Comparison of ENCODE assay signal across 8 mouse cellular contexts in the genomic region with DNA sequence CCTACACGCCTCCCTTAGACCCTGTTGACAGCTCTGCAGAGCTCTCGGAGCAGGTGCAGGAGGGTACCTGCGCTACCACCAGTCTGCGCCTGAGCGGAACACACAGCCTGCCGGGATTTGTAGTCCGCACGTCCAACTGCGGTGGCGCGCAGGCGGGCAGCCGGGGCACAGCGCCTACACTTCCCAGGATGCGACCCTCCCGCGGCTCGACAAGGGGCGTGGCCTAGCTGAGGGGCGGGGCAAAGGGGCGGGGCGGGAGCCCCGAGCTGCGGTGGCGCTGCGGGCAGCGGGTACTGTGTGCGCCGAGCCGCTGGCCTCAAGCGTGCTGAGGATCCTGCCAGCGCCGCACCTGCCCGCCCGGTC. TPM values are rescaled to one million over a fixed set of nuclear protein-coding genes. Genes with fewer than 3 reads are reported as not detected.
DNase-seq lines count a peak whose midpoint lies in the region; ATAC-seq and TF ChIP-seq lines count a peak whose summit lies in the region.

A gene (plus strand): TSS at position 242 of the 363 bp plus-strand sequence.

- WGBS in hindbrain, embryonic 10.5 days = under 1% methylated on average over 35 of the region's 35 CpGs
- WGBS in lung, embryonic 15.5 days = under 1% methylated on average over 29 of the region's 35 CpGs
- under 1% methylated on average over 35 of the region's 35 CpGs for WGBS in olfactory bulb, adult 2 months

- peaks cover 69% of the 10 kb centered on the region for H3K27me3 ChIP-seq in hindbrain, embryonic 10.5 days (ENCODE audit: insufficient read depth, poor library complexity, severe bottlenecking)
- peaks cover 61% of the 10 kb centered on the region for H3K27me3 ChIP-seq in lung, embryonic 15.5 days

- in situ Hi-C loops in ES-E14 (cut with MboI; ENCODE audit: low sequenced_read_pairs in 2 of 2, unreplicated experiment in 2 of 2) = no loop called here

- DNase-seq in ES-E14 (ENCODE audit: low read depth, low spot score) = peak; percentile 93
- DNase-seq in cerebellum, adult 8-10 months = peak; percentile 93
- peak; percentile 91 to 97 for DNase-seq in frontal cortex, adult 2 months (ENCODE audit: extremely low spot score in 1 of 2, low spot score in 1 of 2)
- DNase-seq in hindbrain, embryonic 10.5 days (ENCODE audit: low spot score) = peak; percentile 96
- peak; percentile 73 for DNase-seq in layer of hippocampus, adult 9-10 months (ENCODE audit: low spot score)
- DNase-seq in thymus, adult 18-20 months = peak; percentile 92 to 93

- H3K36me3 ChIP-seq in ES-E14 (ENCODE audit: control insufficient read depth, insufficient read depth, low read length, poor library complexity, severe bottlenecking) = no peaks in the 10 kb centered on the region
- no peaks in the 10 kb centered on the region for H3K36me3 ChIP-seq in hindbrain, embryonic 10.5 days
- no peaks in the 10 kb centered on the region for H3K36me3 ChIP-seq in lung, embryonic 15.5 days

- H3K9me3 ChIP-seq in ES-E14 (ENCODE audit: control insufficient read depth, insufficient read depth, low read depth, low read length) = no peaks in the 10 kb centered on the region
- H3K9me3 ChIP-seq in hindbrain, embryonic 10.5 days = no peaks in the 10 kb centered on the region
- H3K9me3 ChIP-seq in lung, embryonic 15.5 days = no peaks in the 10 kb centered on the region

- H3K4me2 ChIP-seq in lung, embryonic 15.5 days = peak within 1 kb of the TSS; percentile 94

- peak; percentile 88 for ATAC-seq in lung, embryonic 15.5 days (ENCODE audit: borderline replicate concordance, extremely low read depth, low FRiP score, low TSS enrichment)

- no peak within 1 kb of the TSS for H3K27ac ChIP-seq in ES-E14 (ENCODE audit: insufficient read depth, low read depth, low read length, poor library complexity, severe bottlenecking)
- H3K27ac ChIP-seq in hindbrain, embryonic 10.5 days = peak within 1 kb of the TSS; percentile 66
- H3K27ac ChIP-seq in lung, embryonic 15.5 days = no peak within 1 kb of the TSS
- peak within 1 kb of the TSS; percentile 12; the same call in 1 of the 2 replicates for H3K27ac ChIP-seq in olfactory bulb, adult 2 months (ENCODE audit: insufficient read depth, low read depth, low read length)

- peak within 1 kb of the TSS; percentile 75 for H3K9ac ChIP-seq in ES-E14 (ENCODE audit: insufficient read depth, low read depth, low read length, poor library complexity, severe bottlenecking)
- H3K9ac ChIP-seq in lung, embryonic 15.5 days = peak within 1 kb of the TSS; percentile 14

- H3K4me1 ChIP-seq in ES-E14 (ENCODE audit: control insufficient read depth in 2 of 2, insufficient read depth in 2 of 2, low read length in 2 of 2, poor library complexity in 1 of 2) = peaks cover 3 to 10% of the 10 kb centered on the region in 2 experiments; a peak in 2 of 4 replicates
- peaks cover 20% of the 10 kb centered on the region for H3K4me1 ChIP-seq in hindbrain, embryonic 10.5 days (replicated peaks)
- H3K4me1 ChIP-seq in lung, embryonic 15.5 days = peaks cover 17% of the 10 kb centered on the region
- H3K4me1 ChIP-seq in olfactory bulb, adult 2 months (ENCODE audit: control insufficient read depth, insufficient read depth, low read length) = peaks cover 19% of the 10 kb centered on the region

- peak; percentile 52; the same call in 1 of the 2 replicates for TF ChIP-seq POLR2A in olfactory bulb, adult 2 months (IDR thresholded peaks at IDR 0.05; ENCODE audit: insufficient read depth, low read depth, low read length)

- TF ChIP-seq CTCF in olfactory bulb, adult 2 months (IDR thresholded peaks at IDR 0.05; ENCODE audit: insufficient read depth, low read depth, low read length) = no peak

- peak within 1 kb of the TSS; percentile 92 to 95 for H3K4me3 ChIP-seq in ES-E14 (ENCODE audit: insufficient read depth in 1 of 2, low read depth in 1 of 2, low read length in 2 of 2, poor library complexity in 1 of 2, severe bottlenecking in 1 of 2)
- H3K4me3 ChIP-seq in hindbrain, embryonic 10.5 days = peak within 1 kb of the TSS; percentile 69
- peak within 1 kb of the TSS; percentile 42 for H3K4me3 ChIP-seq in lung, embryonic 15.5 days
- H3K4me3 ChIP-seq in olfactory bulb, adult 2 months (ENCODE audit: insufficient read depth, low read depth, low read length) = peak within 1 kb of the TSS; percentile 54

TF ChIP-seq in ES-E14, 5 proteins besides CTCF, POLR2A, EP300 and RAD21:
- TF ChIP-seq ZNF384 (IDR thresholded peaks at IDR 0.05; ENCODE audit: low read depth, low read length) (no peak), HCFC1 (IDR thresholded peaks at IDR 0.05; ENCODE audit: borderline replicate concordance, insufficient read depth, low read length) (peak; percentile 96)

RNA-seq across cellular contexts. Expression of the gene that starts here (rescaled TPM):
- total RNA-seq in ES-E14 (2012; rRNA removed) = 0.95 and 1.6 TPM in 2 replicates
- 113 and 135 TPM in 2 replicates for polyA plus RNA-seq in frontal cortex, adult 2 months (2012; rRNA removed)
- polyA plus RNA-seq in hindbrain, embryonic 10.5 days (2016; fragmentation: Nextera tagmentation; extraction: Ambion mirVana) = 0.73 and 1.3 TPM in 2 replicates
- 0.27 and 0.62 TPM in 2 replicates for polyA plus RNA-seq in lung, embryonic 15.5 days (2015; fragmentation: Nextera tagmentation; extraction: Ambion mirVana)
- not detected in 2 replicates for polyA plus RNA-seq in olfactory bulb, adult 2 months (2012; ENCODE audit: insufficient read depth, insufficient read length, low replicate concordance, missing spikeins)

Comparison
In these comparisons a context has a peak if more than half of its experiments do, and no peak if none do; other contexts are left out.
1. RNA of the gene that starts here (polyA plus RNA-seq): 113 to 135 TPM in frontal cortex, adult 2 months; 0.73 to 1.3 TPM in hindbrain, embryonic 10.5 days, 0.27 to 0.62 TPM in lung, embryonic 15.5 days and not detected in olfactory bulb, adult 2 months; every median in the first group is over 10 times any median in the second.
2. Peak in ATAC-seq, H3K4me3 ChIP-seq, H3K9ac ChIP-seq and H3K4me2 ChIP-seq in lung, embryonic 15.5 days; RNA of the gene not detected or under 1 TPM.
3. H3K27ac ChIP-seq: peak in hindbrain, embryonic 10.5 days (single experiment) and olfactory bulb, adult 2 months (single experiment); none in ES-E14 (single experiment) and lung, embryonic 15.5 days (single experiment).
4. H3K4me3 ChIP-seq: peak in every context shown above with its lines; median percentile 94 in ES-E14; 69 in hindbrain, embryonic 10.5 days; 54 in olfactory bulb, adult 2 months; 42 in lung, embryonic 15.5 days.
5. Peak in every context shown above with its lines, with median percentiles within 50 percentile points of each other: DNase-seq.